Mouse (Mus musculus): ENCODE measurements around the gene Fez1. TPM values are rescaled to one million over a fixed set of nuclear protein-coding genes. Genes with fewer than 3 reads are reported as not detected.

Fez1 gene
- polyA plus RNA-seq (2017; shearing (Covaris generic)), result not detected

GRCm38 (mm10) chr9:36821644-36822000 is at the start of gene Fez1:
Gene Fez1 (plus strand): TSS chr9:36821864.

GRCm38 (mm10) chr9:36796781-36797555 is 24.7 kb upstream of the Fez1 start, which contains the start of gene Ei24:
Gene Ei24 (minus strand): TSS chr9:36797393.

Other genes starting within 250 kb of the Fez1 start
- gene Gm17689, start 239.2 kb upstream of the Fez1 start, polyA plus RNA-seq (2017; shearing (Covaris generic)), result not detected
- gene A630095E13Rik, start 178.5 kb upstream of the Fez1 start, polyA plus RNA-seq (2017; shearing (Covaris generic)), result not detected
- not detected for gene Acrv1, start 128.6 kb upstream of the Fez1 start, polyA plus RNA-seq (2017; shearing (Covaris generic))
- gene Chek1, start 94.8 kb upstream of the Fez1 start, polyA plus RNA-seq (2017; shearing (Covaris generic)), result 2.1 TPM
- gene Stt3a, start 54.2 kb upstream of the Fez1 start, polyA plus RNA-seq (2017; shearing (Covaris generic)), result 155 TPM
- gene Ei24, start 24.5 kb upstream of the Fez1 start, polyA plus RNA-seq (2017; shearing (Covaris generic)), result 39.0 TPM